Mouse (Mus musculus) ES-E14 (cell line): ENCODE measurements around the gene Dnajc2.

ENCODE experiments used
- ZC3H11A ChIP-seq: IDR thresholded peaks from 2 replicates; pipeline ENCODE4 v1.6.1; 2012; ENCODE audit warnings: low read depth, mild to moderate bottlenecking, inconsistent platforms, low read length, borderline replicate concordance
- ZNF384 ChIP-seq: IDR thresholded peaks from 2 replicates; pipeline ENCODE4 v1.6.1; 2012; ENCODE audit warnings: low read depth, low read length, inconsistent platforms

DNA sequence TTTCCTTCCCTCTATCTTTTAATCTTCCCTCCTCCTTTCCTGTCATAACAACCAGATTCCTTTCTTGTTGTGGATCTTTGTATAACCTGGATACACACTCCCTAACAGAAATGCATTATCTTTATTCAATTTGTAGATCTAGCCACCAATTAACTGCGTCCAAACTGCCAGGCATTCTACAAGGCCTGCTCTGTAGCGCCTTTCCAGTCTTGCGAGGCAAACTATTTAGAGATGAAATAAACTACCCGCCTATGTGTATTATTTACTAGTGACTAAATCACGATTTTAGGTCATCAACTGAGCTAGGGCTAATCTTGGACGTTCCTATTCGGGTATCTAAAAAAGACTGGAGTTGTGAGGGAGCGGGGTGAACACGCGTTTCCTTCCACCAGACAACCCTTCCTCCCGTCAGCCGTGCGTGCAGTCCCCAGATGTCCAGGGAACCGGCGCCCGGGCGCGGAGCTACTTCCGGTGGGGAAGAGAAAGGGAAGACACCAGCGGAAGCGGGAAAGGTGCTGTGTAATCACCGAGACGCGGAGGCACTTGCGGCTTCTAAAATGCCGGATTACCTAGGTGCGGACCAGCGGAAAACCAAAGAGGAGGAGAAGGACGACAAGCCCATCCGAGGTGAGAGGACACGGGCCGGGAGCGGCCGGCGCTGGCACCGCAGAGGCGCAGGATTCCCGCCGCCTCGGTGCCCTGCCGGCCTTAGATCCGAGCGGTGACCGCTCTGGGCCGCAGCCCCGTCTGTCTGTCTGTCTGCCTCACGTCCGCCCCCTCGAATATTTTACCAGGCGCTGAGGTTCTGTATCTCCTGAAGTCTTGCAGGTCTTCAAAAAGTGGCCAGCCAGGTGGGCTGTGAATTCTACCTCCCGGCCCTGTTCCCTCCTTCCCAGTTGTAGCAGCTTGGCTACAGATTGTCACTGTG lies 1.5 kb upstream of the Dnajc2 start:
- TF ChIP-seq ZC3H11A: no peak
- no peak for TF ChIP-seq ZNF384
